Mouse (Mus musculus): ENCODE data around the gene Dock7. TPM values are rescaled to one million over a fixed set of nuclear protein-coding genes. Genes with fewer than 3 reads are reported as not detected.

The Dock7 gene
- total RNA-seq, 2 experiments from 2014 or later, result 1.3 to 3.1 TPM

GRCm38 (mm10) chr4:98923568-98924070 is 197.1 kb downstream of the Dock7 start, which contains the start of gene Usp1:
TSS of gene Usp1 (plus strand) at chr4:98923810.
- peak; percentile 57 for ATAC-seq (replicated peaks; ENCODE audit: low FRiP score, poor library complexity, severe bottlenecking)

- ATAC-seq (replicated peaks; ENCODE audit: low FRiP score, poor library complexity, severe bottlenecking), result peak; percentile 93
Observed at GRCm38 (mm10) chr4:98922643-98923567, 197.8 kb downstream of the Dock7 start.

- ATAC-seq (replicated peaks; ENCODE audit: low FRiP score, poor library complexity, severe bottlenecking), result peak; percentile 29; the same call in 1 of the 2 replicates
Observed at GRCm38 (mm10) chr4:98922061-98922642, 198.6 kb downstream of the Dock7 start.

- ATAC-seq (replicated peaks; ENCODE audit: low FRiP score, poor library complexity, severe bottlenecking), result no peak
Observed at GRCm38 (mm10) chr4:98920896-98921295, 199.8 kb downstream of the Dock7 start.

- no peak for ATAC-seq (replicated peaks; ENCODE audit: low FRiP score, poor library complexity, severe bottlenecking)
Observed at GRCm38 (mm10) chr4:98918204-98918603, 202.5 kb downstream of the Dock7 start.

- no peak for ATAC-seq (replicated peaks; ENCODE audit: low FRiP score, poor library complexity, severe bottlenecking)
Observed at GRCm38 (mm10) chr4:98917724-98918123, 203.0 kb downstream of the Dock7 start.

- no peak for ATAC-seq (replicated peaks; ENCODE audit: low FRiP score, poor library complexity, severe bottlenecking)
Observed at GRCm38 (mm10) chr4:98910246-98910645, 210.5 kb downstream of the Dock7 start.

- ATAC-seq (replicated peaks; ENCODE audit: low FRiP score, poor library complexity, severe bottlenecking), result no peak
Observed at GRCm38 (mm10) chr4:98887148-98887547, 233.6 kb downstream of the Dock7 start.

Other genes with a start within 250 kb of the Dock7 start
- 35.9 and 39.0 TPM in 2 replicates for gene Usp1, start 197.1 kb downstream of the Dock7 start, total RNA-seq (2015; ENCODE audit: low replicate concordance)
- 54.1 and 57.2 TPM in 2 replicates for gene Usp1, start 197.1 kb downstream of the Dock7 start, total RNA-seq (2017; ENCODE audit: low replicate concordance)
- gene Angptl3, start 90.0 kb downstream of the Dock7 start, total RNA-seq (2015; ENCODE audit: low replicate concordance), result not detected in 2 replicates
- gene Angptl3, start 90.0 kb downstream of the Dock7 start, total RNA-seq (2017; ENCODE audit: low replicate concordance), result not detected in 2 replicates
- gene Atg4c, start 73.0 kb upstream of the Dock7 start, total RNA-seq (2015; ENCODE audit: low replicate concordance), result 3.1 and 5.8 TPM in 2 replicates
- 2.2 and 3.0 TPM in 2 replicates for gene Atg4c, start 73.0 kb upstream of the Dock7 start, total RNA-seq (2017; ENCODE audit: low replicate concordance)
- gene Gm12689, start 175.0 kb upstream of the Dock7 start, total RNA-seq (2015; ENCODE audit: low replicate concordance), result not detected in 2 replicates
- gene Gm12689, start 175.0 kb upstream of the Dock7 start, total RNA-seq (2017; ENCODE audit: low replicate concordance), result 2.1 TPM in 1 of 2 replicates, not detected in the other

Measured in erythroblast, adult 5-6 weeks (primary cell).